Mouse (Mus musculus) mesoderm, embryonic 11.5 days (tissue): ENCODE data around the gene Atp13a3.

Experiments used
- DNase-seq: peaks from one replicate; pipeline ENCODE4 v3.0.0-alpha.2; 2012; ENCODE audit warnings: low read depth, low spot score

The Atp13a3 gene

DNA sequence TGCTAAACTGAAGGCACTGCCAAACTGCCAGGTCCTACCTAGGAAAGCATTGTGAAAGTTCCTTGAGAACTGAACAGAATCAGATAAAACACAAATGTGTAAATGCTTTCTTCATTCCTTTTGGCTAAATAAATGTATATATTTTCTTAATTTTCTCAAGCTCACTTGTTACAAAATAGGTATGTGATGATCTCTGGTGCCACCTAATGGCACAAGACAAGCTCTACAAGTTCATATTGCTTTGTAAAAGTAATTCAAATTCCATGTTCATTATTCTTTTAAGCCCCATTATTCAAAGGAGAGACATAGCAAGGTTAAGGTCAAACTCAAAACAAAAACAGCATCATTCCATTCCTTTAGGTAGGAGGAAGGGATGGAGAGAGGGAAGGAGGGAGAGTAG is 91.5 kb downstream of the Atp13a3 start:
- DNase-seq = peak; percentile 54

GRCm38 (mm10) chr16:30310647-30311046 is 95.1 kb downstream of the Atp13a3 start, which contains the start of gene Gp5:
Gene Gp5 (minus strand): TSS chr16:30310779.
- DNase-seq = no peak

- DNase-seq = no peak
Observed at GRCm38 (mm10) chr16:30310171-30310515, 95.6 kb downstream of the Atp13a3 start.

DNA sequence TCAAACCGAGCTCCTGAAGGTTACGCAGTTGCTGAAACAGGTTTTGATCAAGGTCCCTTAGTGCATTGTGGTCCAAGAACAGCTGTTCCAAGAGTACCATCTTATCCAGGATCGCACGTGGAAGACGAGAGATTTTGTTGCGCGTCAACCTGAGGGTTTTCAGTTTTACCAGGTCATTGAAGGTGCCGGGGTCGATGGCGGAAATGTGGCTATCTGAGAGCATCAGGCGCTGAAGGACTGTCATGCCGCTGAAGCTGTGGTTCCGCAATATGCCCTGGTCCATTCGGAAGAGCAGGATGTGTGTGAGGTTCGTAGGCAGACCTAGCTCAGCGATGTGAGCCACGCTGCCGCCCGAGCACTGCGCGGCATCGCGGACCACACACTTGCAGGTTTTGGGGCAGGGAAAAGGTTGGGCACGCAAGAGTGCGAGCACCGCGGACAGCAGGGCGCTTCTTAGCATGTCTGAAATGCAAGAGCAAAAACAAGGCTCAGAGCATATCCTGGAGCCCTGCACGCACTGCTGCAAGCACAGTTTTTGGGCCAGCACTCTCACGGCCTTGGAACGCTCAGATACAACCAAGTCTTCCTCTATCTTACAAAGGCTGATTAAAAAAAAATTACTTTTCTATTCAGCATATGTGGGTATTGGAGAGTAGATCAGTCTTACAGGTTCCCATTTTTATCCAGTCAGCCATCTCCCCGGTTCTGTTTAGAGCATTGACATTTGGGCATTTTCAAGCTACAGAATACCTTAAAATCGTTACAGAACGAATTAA is 96.2 kb downstream of the Atp13a3 start:
- DNase-seq = peak; percentile 48

DNA sequence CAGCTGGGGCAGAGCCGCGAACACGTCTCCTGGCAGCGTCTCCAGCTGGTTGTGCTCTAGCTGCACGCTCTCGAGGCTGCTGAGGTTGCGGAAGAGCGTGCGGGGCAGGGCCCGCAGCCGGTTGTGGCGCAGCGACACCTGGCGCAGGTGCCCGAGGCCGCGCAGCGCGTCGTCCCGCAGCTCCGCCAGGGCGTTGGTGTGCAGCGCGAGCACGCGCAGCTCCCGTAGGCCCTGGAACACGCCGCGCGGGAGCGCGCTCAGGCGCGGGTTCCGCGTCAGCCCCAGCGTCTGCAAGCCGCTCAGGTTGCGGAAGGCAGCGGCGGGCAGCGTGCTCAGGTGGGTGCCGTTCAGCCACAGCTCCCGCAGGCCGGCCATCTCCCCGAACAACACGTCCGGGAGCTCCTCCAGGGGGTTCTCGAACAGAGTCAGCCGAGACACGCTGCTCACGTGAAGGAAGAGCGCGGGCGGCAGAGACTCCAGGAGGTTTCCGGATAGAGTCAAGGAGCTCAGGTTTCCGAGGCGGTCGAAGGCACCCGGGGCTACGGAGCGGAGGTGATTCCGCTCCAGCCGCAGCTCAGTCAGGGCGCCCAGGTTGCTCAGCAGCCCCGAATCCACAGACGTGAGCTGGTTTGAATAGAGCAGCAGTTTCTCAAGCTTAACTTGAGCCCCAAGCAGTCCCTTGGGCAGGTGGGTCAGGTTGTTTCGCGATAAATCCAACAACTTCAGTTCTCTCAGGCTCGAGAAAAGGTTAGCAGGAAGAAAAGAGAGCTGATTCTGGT is 97.0 kb downstream of the Atp13a3 start:
- DNase-seq = peak; percentile 58

- DNase-seq = peak; percentile 18
Observed at GRCm38 (mm10) chr16:30307961-30308615, 97.7 kb downstream of the Atp13a3 start.

DNA sequence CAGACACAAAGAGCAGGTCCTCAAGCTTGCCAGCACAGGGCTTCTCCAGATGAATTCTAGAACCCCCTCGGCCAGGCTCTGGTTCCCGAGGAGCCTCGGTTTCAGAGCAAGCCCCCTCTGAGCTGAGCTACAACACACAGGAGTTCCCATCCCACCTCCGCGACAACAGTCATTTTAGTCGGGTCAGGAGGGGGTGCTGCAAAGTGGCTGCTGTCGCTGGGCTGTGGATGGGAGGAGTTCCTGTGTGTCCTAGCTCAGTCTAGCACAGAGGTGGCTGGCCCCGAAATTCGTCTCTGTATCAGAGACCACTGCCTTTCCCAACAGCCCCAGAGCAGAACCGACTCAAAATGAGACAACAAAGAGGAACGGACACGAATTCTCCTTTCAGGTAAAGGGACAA is 98.5 kb downstream of the Atp13a3 start:
- no peak for DNase-seq

DNA sequence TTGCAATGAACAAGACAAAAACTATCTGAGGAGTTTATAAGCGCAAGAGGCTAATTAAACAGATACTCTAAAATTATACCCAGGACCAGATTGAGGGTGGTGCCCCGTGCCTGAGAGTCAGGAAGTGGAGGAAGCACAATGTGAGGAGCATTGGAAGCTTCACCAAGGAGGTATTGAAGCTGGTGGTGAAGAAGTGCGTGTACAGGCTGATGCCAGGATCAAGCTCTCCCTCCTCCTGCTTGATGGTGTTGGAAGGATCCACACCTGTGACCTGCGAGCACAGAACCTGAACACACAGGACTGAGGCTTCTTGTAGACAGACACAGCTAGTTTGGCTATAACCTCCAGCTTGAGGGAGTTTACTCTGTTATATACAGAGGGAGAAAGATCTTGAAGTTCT is 99.7 kb downstream of the Atp13a3 start:
- DNase-seq = no peak

DNA sequence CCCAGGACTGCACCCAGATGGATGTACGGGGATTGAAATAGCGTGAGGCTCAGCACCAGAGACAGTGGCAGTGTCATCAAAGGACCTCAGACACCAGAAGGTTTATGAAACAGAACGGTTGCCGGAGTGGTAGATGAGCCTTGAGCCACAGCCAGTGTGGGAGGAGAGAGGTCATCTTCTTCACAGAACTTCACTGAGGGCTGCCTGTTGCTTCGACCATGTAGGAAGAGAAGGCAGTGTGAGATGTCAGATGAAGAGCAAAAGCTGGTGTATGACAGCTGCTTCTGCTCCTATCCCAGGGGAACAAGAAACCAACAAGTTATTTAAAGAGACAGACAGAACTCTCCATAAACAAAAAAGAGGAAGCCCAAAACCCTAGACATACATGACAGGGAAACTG is 101.5 kb downstream of the Atp13a3 start:
- DNase-seq = no peak

- DNase-seq = no peak
Observed at GRCm38 (mm10) chr16:30303411-30303810, 102.4 kb downstream of the Atp13a3 start.

DNA sequence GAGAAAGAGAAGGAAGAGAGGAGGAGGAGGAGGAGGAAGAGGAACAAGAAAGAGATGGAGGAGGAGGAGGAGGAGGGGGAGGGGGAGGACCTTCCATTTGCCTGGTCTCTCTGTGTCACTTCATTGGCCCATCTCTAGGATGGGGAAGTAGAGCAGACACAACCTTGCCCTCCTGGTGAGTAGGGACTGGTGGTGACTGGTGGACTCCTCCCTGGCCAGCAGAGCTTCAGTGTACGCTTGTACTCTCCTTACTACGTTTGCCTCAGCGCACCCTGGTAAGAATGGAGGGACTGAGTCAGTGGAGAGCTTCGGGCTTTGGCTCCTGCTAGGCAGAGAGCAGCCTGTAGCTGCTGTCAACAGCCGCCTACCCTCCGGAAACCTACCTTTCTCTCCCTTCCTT is 103.1 kb downstream of the Atp13a3 start:
- DNase-seq = no peak

- DNase-seq = peak; percentile 12
Observed at GRCm38 (mm10) chr16:30299711-30300277, 106.0 kb downstream of the Atp13a3 start.

DNA sequence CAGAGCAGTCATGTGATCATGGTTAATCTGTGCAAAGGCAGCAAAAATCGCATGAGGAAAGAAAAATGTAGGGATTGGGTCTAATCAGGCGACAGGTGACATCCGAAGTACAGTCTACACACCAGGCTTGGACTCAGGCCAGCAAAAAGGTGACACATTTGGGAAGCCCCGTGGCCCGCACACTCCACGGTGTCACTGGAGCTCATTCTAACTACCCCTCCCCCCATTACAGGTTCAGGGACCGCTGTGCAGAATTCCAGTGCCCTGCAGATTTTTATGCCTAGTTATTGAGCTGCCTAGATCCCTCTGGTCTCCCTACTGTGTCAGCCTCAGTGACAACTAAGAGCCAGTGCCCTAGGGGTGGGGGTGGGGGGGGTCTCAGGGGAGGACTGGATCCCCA is 108.3 kb downstream of the Atp13a3 start:
- no peak for DNase-seq

DNA sequence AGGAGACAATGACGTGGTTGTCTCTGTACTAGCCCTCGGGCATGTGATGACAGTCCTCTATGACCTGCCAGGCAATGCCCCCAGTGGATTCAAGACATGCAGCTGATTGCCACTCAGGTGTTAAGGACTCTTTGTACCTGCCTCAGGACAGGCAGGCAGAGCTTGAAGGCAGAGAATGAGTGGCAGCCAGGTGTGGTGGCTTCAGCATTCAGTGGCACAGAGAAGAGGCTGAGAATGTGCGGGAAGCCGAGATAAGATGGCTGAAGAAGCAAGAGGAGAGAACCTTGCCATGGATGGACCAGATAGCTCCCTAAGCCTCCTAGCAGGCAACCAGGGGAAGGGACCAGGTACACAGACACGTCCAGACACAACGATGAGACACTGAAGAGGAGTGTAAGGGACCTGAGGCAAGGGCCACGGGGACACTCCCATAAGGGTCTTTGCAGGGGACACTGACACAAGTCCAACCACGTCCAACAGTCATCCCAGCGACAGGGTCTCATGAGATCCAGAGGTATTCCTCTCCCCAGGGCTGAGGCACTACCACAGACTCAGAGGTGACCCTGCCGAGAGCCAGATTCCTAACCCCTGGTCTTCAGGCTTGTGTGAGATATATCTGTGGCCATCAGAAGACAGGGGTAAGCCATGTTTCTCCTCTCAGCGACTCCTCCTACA is 109.0 kb downstream of the Atp13a3 start:
- no peak for DNase-seq

DNA sequence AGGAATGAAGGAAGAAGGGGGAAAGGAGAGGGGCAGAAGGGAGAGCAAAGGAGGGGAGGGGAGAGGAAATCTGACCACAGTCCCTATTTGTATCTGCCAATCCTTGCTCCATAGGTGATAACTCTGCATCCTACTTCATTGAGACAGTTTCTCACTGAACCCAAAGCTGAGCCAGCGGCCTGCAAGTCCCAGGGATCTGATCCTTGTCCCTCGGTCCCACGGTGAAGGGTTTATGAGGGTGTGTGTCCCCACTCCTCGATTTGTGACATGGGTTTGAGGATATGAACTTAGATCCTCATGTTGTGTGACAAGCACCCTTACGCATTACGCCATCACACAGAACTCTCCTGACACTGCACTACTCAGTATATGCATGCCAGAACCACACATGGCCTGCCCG is 110.7 kb downstream of the Atp13a3 start:
- DNase-seq = no peak

DNA sequence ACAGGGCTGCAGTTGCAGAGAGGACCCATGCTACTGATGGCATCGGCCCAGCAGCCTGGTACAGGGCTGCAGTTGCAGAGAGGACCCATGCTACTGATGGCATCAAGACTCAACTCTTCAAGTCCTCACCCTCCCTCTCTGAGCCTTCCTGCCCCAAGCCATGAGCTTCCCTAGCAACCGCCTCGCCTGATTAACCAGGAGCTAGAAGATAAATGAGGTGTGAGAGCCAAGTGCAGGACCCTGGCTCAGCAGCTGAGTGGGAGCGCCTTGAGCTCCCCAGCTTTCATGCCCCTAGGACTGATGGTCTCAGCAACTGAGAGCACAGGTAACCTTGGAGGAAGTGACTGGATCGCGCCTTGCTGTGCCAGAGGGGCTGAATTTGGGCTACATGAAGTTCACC is 115.3 kb downstream of the Atp13a3 start:
- DNase-seq = peak; percentile 18

- peak; percentile 39 for DNase-seq
Observed at GRCm38 (mm10) chr16:30285701-30286100, 120.1 kb downstream of the Atp13a3 start.

DNA sequence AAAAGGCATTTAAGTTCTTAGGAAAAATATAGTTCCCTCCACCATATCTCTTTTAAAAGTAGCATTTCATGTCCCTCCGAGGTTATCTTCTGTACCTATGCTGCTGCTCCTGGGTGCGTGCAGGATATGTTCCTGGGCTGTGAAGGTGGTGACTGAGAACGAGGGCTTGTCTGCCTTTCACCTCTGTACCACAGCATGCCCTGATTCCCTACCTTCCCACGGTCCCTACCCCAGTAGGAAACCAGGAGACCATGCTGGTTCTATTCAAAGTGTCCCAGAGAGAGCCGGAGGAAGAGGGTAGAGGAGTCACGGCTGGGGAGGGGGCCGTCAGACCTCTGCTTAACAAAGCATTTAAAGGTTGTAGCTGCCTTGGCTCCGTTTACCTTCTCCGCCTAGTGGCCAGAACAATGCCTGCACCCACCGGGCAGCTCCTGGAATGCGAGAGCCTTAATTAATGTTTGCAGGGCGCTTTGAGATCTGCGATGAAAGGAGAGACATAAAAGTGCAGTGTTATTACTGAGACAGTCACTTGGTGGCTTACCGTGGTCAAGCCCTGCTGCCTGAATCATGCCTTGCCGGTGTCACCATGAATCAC is 121.9 kb downstream of the Atp13a3 start:
- DNase-seq = peak; percentile 73

DNA sequence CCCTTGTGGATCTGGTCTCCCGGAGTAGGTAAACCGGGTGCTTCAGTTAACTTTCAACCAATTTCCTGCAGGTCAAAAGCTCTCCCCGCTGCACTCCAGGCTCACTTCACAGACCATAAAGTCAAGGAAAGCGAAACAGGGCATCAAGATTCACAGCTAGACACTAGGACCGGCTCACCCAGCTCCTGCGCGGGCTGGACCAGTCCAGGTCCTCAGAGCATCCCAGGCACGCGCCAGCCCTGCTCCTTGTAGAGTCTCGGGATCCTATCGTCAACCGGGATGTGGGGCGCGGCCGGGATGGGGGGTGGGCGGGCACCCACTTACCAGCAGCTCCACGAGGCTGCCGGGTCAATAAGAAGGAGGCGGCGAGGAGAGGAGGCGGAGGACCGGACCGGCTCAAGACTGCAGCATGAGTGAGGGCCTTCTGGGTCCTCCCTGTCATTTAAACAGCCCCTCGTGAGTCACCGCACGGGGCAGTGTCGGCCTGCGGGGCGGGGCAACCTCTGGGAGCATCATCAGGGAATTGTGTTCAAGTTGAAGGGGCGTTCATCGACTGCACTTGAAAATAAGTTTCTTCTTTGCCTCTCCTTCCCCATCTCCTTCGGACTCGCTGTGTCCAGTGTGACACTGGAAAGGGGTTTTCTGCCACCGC is 122.8 kb downstream of the Atp13a3 start, which contains the start of gene Lrrc15:
TSS of gene Lrrc15 (minus strand) at position 413 of the 652 bp plus-strand sequence.
- DNase-seq = peak; percentile 56

DNA sequence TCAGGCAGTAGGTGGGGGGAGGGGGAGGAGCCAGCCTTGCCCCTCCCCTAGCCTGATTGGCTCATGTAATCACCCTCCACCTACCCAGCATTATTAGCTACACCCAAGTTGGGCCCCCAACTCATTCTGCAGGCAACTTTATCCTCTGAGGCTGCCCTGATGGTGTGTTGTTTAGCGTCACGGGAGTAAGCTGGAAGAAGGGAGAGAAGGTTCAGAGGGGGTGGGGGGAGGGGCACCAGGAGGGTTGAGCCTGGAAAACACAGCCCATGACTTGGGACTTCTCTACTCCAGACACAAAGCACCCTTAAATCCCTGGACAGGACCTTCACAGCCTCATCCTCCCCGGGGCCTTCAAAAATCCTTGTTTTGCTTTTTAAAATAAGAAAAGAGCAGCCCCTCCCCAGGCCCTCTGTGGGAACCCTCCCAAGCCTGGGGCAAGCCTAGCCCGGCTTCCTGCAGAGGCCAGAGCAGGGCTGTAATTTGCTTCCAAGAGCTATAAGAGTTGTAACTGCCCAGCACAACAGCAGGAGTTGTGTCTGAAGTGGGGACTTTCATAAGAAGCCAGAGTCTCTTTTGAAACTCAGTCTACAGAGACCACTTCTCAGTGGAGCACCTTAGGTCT is 125.0 kb downstream of the Atp13a3 start:
- DNase-seq = no peak
